Mouse (Mus musculus) limb, embryonic 11.5 days (tissue): ENCODE data around the gene Slit3. TPM values are rescaled to one million over a fixed set of nuclear protein-coding genes. Genes with fewer than 3 reads are reported as not detected.
A peak's percentile ranks its signal among the peaks of the same experiment; 100 is the strongest.

ENCODE experiments used
- ATAC-seq: fragments of 200-750 bp; cut with Nextera tagmentation; 2 replicates; pipeline ENCODE4 v1.8.0; 2017; ENCODE audit warnings: low read depth; ENCODE audit not compliant: insufficient number of reproducible peaks, low FRiP score, low TSS enrichment
- DNase-seq: peaks from one replicate; pipeline ENCODE4 v3.0.0-alpha.2; 2015; ENCODE audit warnings: low spot score
- H3K27ac ChIP-seq: fragments of 300-500 bp; sonication (generic); replicated peaks from 2 replicates; pipeline ENCODE4 v1.5.1; 2014; ENCODE audit warnings: low read depth, mild to moderate bottlenecking, low read length
- H3K27me3 ChIP-seq: fragments of 300-500 bp; sonication (generic); 2 replicates; pipeline ENCODE4 v1.6.1; 2014; ENCODE audit warnings: mild to moderate bottlenecking, low read length, mixed read lengths; ENCODE audit not compliant: control insufficient read depth, insufficient read depth
- H3K36me3 ChIP-seq: fragments of 300-500 bp; sonication (generic); 2 replicates; pipeline ENCODE4 v1.6.1; 2014; ENCODE audit warnings: mild to moderate bottlenecking, low read length, moderate library complexity, mixed read lengths; ENCODE audit not compliant: control insufficient read depth, insufficient read depth
- H3K4me1 ChIP-seq: fragments of 300-500 bp; sonication (generic); 2 replicates; pipeline ENCODE4 v1.6.1; 2014; ENCODE audit warnings: low read length, mixed read lengths; ENCODE audit not compliant: control insufficient read depth, insufficient read depth
- H3K4me2 ChIP-seq: fragments of 300-500 bp; sonication (generic); 2 replicates; pipeline ENCODE4 v1.6.1; 2014; ENCODE audit warnings: low read depth, mild to moderate bottlenecking, moderate library complexity; ENCODE audit not compliant: severe bottlenecking
- H3K4me3 ChIP-seq: fragments of 300-500 bp; sonication (generic); 2 replicates; pipeline ENCODE4 v1.5.1; 2014; ENCODE audit warnings: low read depth, low read length
- H3K9ac ChIP-seq: fragments of 300-500 bp; sonication (generic); 2 replicates; pipeline ENCODE4 v1.6.1; 2014; ENCODE audit warnings: mild to moderate bottlenecking, low read length
- H3K9me3 ChIP-seq: fragments of 300-500 bp; sonication (generic); 2 replicates; pipeline ENCODE4 v1.6.1; 2016; ENCODE audit warnings: low read length; ENCODE audit not compliant: control insufficient read depth
- WGBS: fragments of 180-500 bp; shearing (Covaris S2); extraction: QIAGEN DNeasy Blood & Tissue Kit; methylation state at CpG from one replicate; pipeline ENCODE4 v1.1.7; 2014; 5-methylcytosine and 5-hydroxymethylcytosine counted together
- polyA plus RNA-seq: library from polyadenylated mRNA; unstranded; fragments of >200 nt; fragmentation: Nextera tagmentation; extraction: Ambion mirVana; gene quantifications from 2 replicates; pipeline ENCODE4 v1.2.1, GENCODE M21; 2014

Gene Slit3
- polyA plus RNA-seq, 1 experiment from 2014 or later: 30.6 TPM

DNA sequence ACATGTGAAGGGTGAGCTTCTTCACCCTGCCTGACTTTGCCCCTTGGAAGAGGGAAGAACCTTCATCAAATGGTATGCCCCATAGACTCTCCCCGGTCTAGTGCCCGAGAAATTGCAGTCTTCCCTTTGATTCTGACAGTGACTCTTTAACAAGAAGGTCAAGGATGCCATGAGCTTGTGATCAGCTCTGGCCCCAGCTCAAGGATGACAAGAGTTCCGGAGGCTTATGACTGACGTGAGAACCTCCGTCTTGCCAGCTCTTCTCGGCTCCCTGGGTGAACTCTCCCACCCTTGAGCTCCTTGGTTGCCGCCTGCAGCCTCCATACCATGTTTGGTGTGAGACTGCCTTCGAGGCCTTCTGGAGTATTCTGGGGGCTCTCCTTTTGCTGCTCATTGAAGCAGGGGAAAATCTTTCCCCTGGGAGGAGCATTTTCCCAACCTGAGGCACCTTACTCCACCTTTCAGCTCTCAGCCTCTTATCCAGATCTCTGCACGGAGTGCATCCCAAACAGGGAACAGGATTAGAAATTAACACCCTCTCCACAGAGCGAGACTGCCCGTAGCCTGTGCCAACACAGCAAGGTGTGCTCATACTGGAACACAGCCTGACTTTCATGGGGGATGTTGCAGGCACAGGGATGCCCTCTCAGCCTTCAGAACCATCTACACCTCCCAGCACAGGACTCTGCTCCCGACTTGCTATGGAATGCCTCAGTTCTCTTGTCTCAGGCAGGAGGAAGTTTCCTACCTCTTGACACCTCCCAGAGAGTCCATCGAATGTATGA is 224.9 kb downstream of the Slit3 start:
- H3K27me3 ChIP-seq: no peaks in the 10 kb centered on the region
- no peak overlapping the region for H3K4me2 ChIP-seq
- H3K4me3 ChIP-seq: no peak overlapping the region
- no peak overlapping the region for H3K9ac ChIP-seq
- no peaks in the 10 kb centered on the region for H3K36me3 ChIP-seq
- H3K9me3 ChIP-seq: no peaks in the 10 kb centered on the region
- WGBS: 86% methylated on average over 13 of the region's 13 CpGs
- no peak for ATAC-seq
- DNase-seq: no peak
- no peak overlapping the region for H3K27ac ChIP-seq
- peaks cover 24% of the 10 kb centered on the region for H3K4me1 ChIP-seq

DNA sequence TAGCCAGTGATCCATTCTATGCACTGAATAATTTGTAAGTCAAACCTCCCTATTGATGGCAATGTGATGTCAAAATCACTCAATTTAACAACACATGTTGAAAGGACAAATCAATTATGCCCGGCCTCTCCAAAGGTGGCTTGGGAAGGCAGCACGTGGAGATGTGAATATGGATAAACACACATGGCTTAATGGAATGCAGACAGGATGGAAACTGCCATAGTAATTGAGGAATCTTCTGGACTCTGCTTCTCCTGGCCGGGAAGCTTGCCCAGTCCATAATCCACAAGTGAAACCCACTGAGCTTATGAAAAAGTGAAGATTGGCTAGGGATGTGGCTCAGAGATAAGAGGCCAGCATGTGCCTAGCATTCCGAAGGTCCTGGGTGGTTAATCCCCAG is 227.1 kb downstream of the Slit3 start:
- H3K9ac ChIP-seq: no peak overlapping the region
- WGBS: 39% methylated on average over 4 of the region's 4 CpGs
- no peak overlapping the region for H3K4me3 ChIP-seq
- no peaks in the 10 kb centered on the region for H3K27me3 ChIP-seq
- ATAC-seq (no peak), DNase-seq (no peak)
- H3K9me3 ChIP-seq: no peaks in the 10 kb centered on the region
- no peaks in the 10 kb centered on the region for H3K36me3 ChIP-seq
- H3K4me1 ChIP-seq: peaks cover 30% of the 10 kb centered on the region
- no peak overlapping the region for H3K4me2 ChIP-seq
- H3K27ac ChIP-seq: no peak overlapping the region

DNA sequence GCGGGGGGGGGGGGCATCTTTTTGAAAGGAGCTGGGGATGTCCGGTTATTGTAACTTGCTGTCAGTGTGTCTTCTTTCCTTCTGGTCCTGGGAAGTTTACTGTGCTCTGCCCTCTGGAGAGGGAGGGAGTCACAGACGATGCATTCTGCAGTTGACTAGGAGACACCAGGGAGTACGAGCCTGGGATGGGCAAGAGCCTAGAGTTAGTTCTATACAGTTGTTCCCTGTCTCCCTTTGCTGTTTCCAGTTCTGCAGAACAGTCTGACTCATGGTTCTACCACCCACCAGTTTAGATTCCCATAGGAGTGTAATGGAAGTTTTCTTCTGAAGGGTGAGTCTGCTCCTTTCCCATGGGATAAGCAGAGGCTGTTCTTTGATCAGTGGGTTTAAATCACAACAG is 229.9 kb downstream of the Slit3 start:
- H3K4me1 ChIP-seq: peaks cover 43% of the 10 kb centered on the region
- no peak overlapping the region for H3K4me3 ChIP-seq
- H3K4me2 ChIP-seq: no peak overlapping the region
- peak; percentile 31; the same call in 1 of the 2 replicates for ATAC-seq
- peak; percentile 50 for DNase-seq
- no peaks in the 10 kb centered on the region for H3K36me3 ChIP-seq
- 4% methylated on average over 4 of the region's 4 CpGs for WGBS
- H3K9me3 ChIP-seq: no peaks in the 10 kb centered on the region
- peak overlapping the region; percentile 67; the same call in 1 of the 2 replicates for H3K27ac ChIP-seq
- no peaks in the 10 kb centered on the region for H3K27me3 ChIP-seq
- H3K9ac ChIP-seq: no peak overlapping the region

DNA sequence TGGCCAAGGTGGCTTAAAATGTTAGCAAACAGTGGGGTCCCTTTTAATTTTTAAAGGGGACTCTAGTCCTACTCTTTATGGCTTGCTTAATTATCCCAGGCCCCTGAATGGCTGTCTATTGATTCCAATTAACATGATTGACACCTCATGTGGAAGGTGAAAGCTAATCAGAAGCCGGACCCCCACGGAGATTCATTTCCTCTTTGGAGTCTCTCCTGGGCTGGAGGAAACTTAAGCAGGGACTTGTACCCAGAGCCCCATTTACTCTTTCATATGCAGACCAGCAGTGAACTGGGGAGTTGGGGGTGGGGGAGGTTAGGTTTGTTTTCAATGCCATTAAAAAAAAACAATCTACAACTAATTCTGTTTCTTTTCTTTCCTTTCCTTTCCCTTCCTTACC is 230.4 kb downstream of the Slit3 start:
- Histone ChIP-seq H3K4me3 (no peak overlapping the region), H3K9ac (no peak overlapping the region), H3K27me3 (no peaks in the 10 kb centered on the region), H3K36me3 (no peaks in the 10 kb centered on the region), H3K9me3 (no peaks in the 10 kb centered on the region), H3K4me2 (no peak overlapping the region), H3K4me1 (peaks cover 47% of the 10 kb centered on the region), H3K27ac (0 out of 2 replicates have a peak overlapping the region, but pooled peaks have one; percentile 30)
- DNase-seq (peak; percentile 72), ATAC-seq (peak; percentile 56; the same call in 1 of the 2 replicates)
- WGBS: 11% methylated on average over 2 of the region's 2 CpGs

DNA sequence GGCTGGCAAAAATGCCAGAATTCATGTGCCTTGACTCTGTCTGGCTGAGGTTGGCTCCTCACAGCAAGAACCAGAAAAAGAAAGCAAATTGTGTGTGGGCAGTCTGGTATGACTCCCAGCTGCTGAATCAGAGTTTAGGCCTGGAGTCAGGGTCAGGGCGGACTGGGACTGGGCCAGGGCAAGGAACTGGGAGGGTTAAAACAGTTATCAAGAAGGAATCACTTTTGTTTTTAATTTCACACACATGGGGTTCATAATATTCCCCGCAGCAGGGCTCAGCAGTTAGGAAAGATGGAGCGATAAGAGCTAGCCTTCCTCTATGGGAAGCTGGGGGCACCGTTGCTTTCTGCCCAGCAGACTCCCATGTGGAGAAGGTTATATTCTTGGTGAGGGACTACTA is 234.8 kb downstream of the Slit3 start:
- no peak for ATAC-seq
- no peaks in the 10 kb centered on the region for H3K27me3 ChIP-seq
- no peaks in the 10 kb centered on the region for H3K36me3 ChIP-seq
- 38% methylated on average over 4 of the region's 4 CpGs for WGBS
- peaks cover 31% of the 10 kb centered on the region for H3K4me1 ChIP-seq
- H3K4me2 ChIP-seq: no peak overlapping the region
- H3K27ac ChIP-seq: peak overlapping the region; percentile 42; the same call in 1 of the 2 replicates
- peaks cover 3% of the 10 kb centered on the region; the same call in 1 of the 2 replicates for H3K9me3 ChIP-seq
- no peak for DNase-seq
- H3K9ac ChIP-seq: no peak overlapping the region
- no peak overlapping the region for H3K4me3 ChIP-seq

DNA sequence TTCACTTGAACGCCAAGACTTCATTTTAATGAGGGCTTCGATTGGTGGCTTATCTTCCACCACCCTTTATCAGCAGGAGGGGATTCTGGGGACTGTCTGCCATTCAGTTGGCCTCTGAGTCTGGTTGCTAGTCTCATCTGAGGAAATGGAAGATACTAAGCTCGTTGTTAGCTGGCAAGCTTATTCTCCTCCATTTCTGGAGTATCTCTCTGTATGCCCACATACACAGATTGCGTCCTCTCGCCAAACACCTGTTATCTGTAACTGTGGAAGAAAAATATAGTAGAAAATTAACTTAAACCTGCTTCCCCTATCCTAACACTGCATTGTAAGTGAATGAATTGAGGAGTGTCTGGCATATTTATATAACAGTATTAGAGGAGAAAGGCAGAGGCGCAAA is 240.0 kb downstream of the Slit3 start:
- H3K4me1 ChIP-seq: peaks cover 35% of the 10 kb centered on the region
- no peak overlapping the region for H3K4me2 ChIP-seq
- H3K27me3 ChIP-seq: no peaks in the 10 kb centered on the region
- H3K4me3 ChIP-seq: no peak overlapping the region
- 87% methylated on average over 6 of the region's 6 CpGs for WGBS
- DNase-seq: no peak
- H3K27ac ChIP-seq: no peak overlapping the region
- H3K9me3 ChIP-seq: peaks cover 3% of the 10 kb centered on the region; the same call in 1 of the 2 replicates
- no peak overlapping the region for H3K9ac ChIP-seq
- no peaks in the 10 kb centered on the region for H3K36me3 ChIP-seq
- no peak for ATAC-seq

DNA sequence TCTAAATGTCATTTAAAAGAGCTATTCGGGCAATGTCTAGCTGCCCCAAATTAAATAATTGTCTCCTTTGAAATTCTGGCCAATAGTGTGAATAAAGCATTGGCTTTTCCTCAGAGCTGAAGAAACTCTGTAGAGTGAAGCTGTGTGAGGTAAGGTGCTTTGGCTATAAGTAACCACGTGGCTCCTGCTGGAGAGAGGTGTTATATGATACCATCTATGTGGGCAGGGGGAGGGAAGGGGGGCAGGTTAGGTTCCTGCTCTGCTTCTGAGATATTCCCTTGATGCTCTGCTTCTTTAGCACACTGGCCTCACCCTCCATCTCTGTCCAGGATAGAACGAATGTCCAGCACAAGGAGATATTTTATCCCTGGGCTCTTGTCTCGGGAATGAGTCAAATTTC is 242.0 kb downstream of the Slit3 start:
- no peaks in the 10 kb centered on the region for H3K27me3 ChIP-seq
- no peak overlapping the region for H3K9ac ChIP-seq
- H3K4me2 ChIP-seq: no peak overlapping the region
- DNase-seq (no peak), ATAC-seq (peak; percentile 69; the same call in 1 of the 2 replicates)
- H3K9me3 ChIP-seq: peaks cover 5% of the 10 kb centered on the region; the same call in 1 of the 2 replicates
- 52% methylated on average over 4 of the region's 4 CpGs for whole genome bisulfite sequencing
- H3K4me3 ChIP-seq: no peak overlapping the region
- H3K27ac ChIP-seq: no peak overlapping the region
- H3K4me1 ChIP-seq: peaks cover 29% of the 10 kb centered on the region
- no peaks in the 10 kb centered on the region for H3K36me3 ChIP-seq

DNA sequence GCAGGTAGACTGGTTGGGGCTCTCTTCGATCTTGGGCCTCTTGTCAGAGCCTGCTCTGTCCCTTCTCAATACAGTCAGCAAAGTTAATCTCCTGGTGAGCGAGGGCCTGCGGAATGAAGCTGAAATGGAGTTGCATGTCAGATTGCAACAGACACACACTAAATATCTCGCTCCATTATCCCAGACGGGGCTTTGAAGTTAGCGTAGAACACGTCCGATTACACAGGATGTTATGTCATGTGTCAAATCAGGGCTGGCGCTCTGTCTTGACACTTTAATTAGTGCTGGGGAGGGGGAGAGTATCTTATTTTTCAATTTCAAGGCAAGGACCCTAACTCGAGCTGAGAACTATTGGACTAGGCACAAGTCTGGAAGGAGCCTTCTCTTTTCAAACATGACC is 243.4 kb downstream of the Slit3 start:
- WGBS: 16% methylated on average over 10 of the region's 10 CpGs
- no peak overlapping the region for H3K4me3 ChIP-seq
- no peak overlapping the region for H3K27ac ChIP-seq
- peaks cover 4% of the 10 kb centered on the region; the same call in 1 of the 2 replicates for H3K9me3 ChIP-seq
- no peaks in the 10 kb centered on the region for H3K36me3 ChIP-seq
- no peak overlapping the region for H3K9ac ChIP-seq
- H3K27me3 ChIP-seq: no peaks in the 10 kb centered on the region
- H3K4me1 ChIP-seq: peaks cover 29% of the 10 kb centered on the region
- DNase-seq (peak; percentile 43), ATAC-seq (no peak)
- no peak overlapping the region for H3K4me2 ChIP-seq
